18 mouse cellular contexts compared by ENCODE assay signal in genomic region chr8:112653994-112654393, GRCm38 (mm10).
"Had no signal": no experiment of that assay in that cellular context is flagged by ENCODE, and none has a peak within 500 bp of the region (broad histone marks: within the 10 kb centered on the region; RNA-seq: fewer than 3 reads in every experiment).

No protein-coding gene starts in this region.

- H3K27ac ChIP-seq: kidney, postnatal 0 days; layer of hippocampus, adult 2 months; limb, embryonic 10.5 days; limb, embryonic 13.5 days; liver, embryonic 13.5 days; macrophage; midbrain, embryonic 15.5 days; neural tube, embryonic 13.5 days; stomach, embryonic 15.5 days had no signal

- H3K36me3 ChIP-seq: limb, embryonic 10.5 days; limb, embryonic 13.5 days; liver, embryonic 13.5 days; midbrain, embryonic 15.5 days; neural tube, embryonic 13.5 days; stomach, embryonic 15.5 days had no signal

- H3K9ac ChIP-seq: limb, embryonic 13.5 days; liver, embryonic 13.5 days; midbrain, embryonic 15.5 days; neural tube, embryonic 13.5 days; stomach, embryonic 15.5 days had no signal

- H3K4me3 ChIP-seq: layer of hippocampus, adult 2 months; limb, embryonic 10.5 days; limb, embryonic 13.5 days; liver, embryonic 13.5 days; midbrain, embryonic 15.5 days; myocyte; neural tube, embryonic 13.5 days; stomach, embryonic 15.5 days had no signal

- H3K27me3 ChIP-seq: limb, embryonic 13.5 days; liver, embryonic 13.5 days; midbrain, embryonic 15.5 days; neural tube, embryonic 13.5 days; stomach, embryonic 15.5 days had no signal

- H3K4me2 ChIP-seq: limb, embryonic 13.5 days; liver, embryonic 13.5 days; midbrain, embryonic 15.5 days; neural tube, embryonic 13.5 days; stomach, embryonic 15.5 days had no signal

- H3K9me3 ChIP-seq: limb, embryonic 10.5 days; limb, embryonic 13.5 days; liver, embryonic 13.5 days; midbrain, embryonic 15.5 days; neural tube, embryonic 13.5 days; stomach, embryonic 15.5 days had no signal

- DNase-seq: kidney, postnatal 25 days; layer of hippocampus, adult 9-11 months; liver; liver, embryonic 13.5 days; lung, adult 2 months; retina, postnatal 1 day; right cerebral cortex, postnatal 25 days; spleen, adult 18-20 months; thymus, postnatal 36 days had no signal

- H3K4me1 ChIP-seq: limb, embryonic 10.5 days; limb, embryonic 13.5 days; liver, embryonic 13.5 days; midbrain, embryonic 15.5 days; neural tube, embryonic 13.5 days; stomach, embryonic 15.5 days had no signal

- ATAC-seq: midbrain, embryonic 15.5 days had no signal
